Mouse (Mus musculus) lung, adult 2 months (tissue): ENCODE results near the gene Yy1.

ENCODE experiments used
- CTCF ChIP-seq: fragments of 200-500 bp; IDR thresholded peaks from 2 replicates; pipeline ENCODE4 v1.5.1; 2011; ENCODE audit warnings: mild to moderate bottlenecking, low read length, control low read depth; ENCODE audit not compliant: insufficient read depth
- POLR2A ChIP-seq: fragments of 200-500 bp; IDR thresholded peaks from 2 replicates; pipeline ENCODE4 v1.6.1; 2011; ENCODE audit warnings: low read depth, mild to moderate bottlenecking, control low read depth, low read length, borderline replicate concordance; ENCODE audit errors: extremely low read depth

DNA sequence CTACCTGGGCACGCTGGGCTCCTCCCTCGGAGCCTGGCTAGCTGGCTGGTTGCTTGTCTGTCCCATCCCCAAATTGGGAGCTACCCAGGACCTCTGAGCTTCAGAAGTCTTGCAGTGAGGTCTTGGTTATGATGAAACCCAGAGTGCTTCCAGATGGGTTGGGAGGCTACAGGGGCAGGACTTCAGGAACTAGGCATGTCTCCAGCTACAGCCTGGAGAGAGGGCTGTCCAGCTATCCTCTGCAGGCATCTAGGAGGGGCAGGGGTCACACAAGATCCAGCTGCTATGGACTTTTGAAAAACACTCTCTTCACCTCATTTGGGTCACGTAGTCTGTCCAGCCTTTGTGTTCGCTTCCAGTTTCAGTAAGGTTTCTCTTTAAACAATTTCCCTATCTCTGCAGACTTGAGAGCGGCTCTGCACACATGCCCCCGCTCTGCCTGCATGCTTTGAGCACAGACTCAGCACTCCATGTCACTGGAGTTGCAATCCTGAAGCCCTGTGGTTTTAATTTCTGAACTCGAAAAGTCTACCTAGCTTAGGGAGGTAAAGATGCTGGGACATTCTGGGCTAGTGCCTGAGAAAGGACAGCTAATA, 64.9 kb downstream of the Yy1 start:
- no peak for TF ChIP-seq CTCF
- TF ChIP-seq POLR2A: no peak
